Mouse (Mus musculus) liver, embryonic 14.5 days (tissue): Measurements from ENCODE around the gene Adsl. TPM values are rescaled to one million over a fixed set of nuclear protein-coding genes. Genes with fewer than 3 reads are reported as not detected.

ENCODE experiments used
- ATAC-seq: fragments of 200-750 bp; cut with Nextera tagmentation; 2 replicates; pipeline ENCODE4 v1.8.0; 2017; ENCODE audit warnings: moderate number of reproducible peaks, mild to moderate bottlenecking, moderate library complexity; ENCODE audit not compliant: insufficient read depth
- DNase-seq, 3 experiments: peaks; one replicate each; pipeline ENCODE4 v3.0.0-alpha.2; 2012 to 2013; ENCODE audit warnings: low read depth in 3 of 3, low spot score in 3 of 3
- H3K27ac ChIP-seq: fragments of 300-500 bp; sonication (generic); 2 replicates; pipeline ENCODE4 v1.5.1; 2014; ENCODE audit warnings: moderate library complexity, mild to moderate bottlenecking, control low read depth, inconsistent platforms
- H3K27me3 ChIP-seq: fragments of 300-500 bp; sonication (generic); 2 replicates; pipeline ENCODE4 v1.6.1; 2014; ENCODE audit warnings: mild to moderate bottlenecking, low read length, moderate library complexity; ENCODE audit not compliant: control insufficient read depth, insufficient read depth
- H3K36me3 ChIP-seq: fragments of 300-500 bp; sonication (generic); replicated peaks from 2 replicates; pipeline ENCODE4 v1.6.1; 2014; ENCODE audit warnings: low read depth; ENCODE audit not compliant: control insufficient read depth, insufficient read depth
- H3K4me1 ChIP-seq, 2 experiments: fragments of 200-500 bp in 1 of 2; fragments of 300-500 bp in 1 of 2; sonication (generic) in 1 of 2; replicated peaks; 2 replicates each; pipeline ENCODE4 v1.6.1; 2012 to 2014; ENCODE audit warnings: antibody characterized with exemption in 1 of 2, inconsistent platforms in 1 of 2, low read length in 1 of 2; ENCODE audit not compliant: control insufficient read depth in 2 of 2, insufficient read depth in 2 of 2
- H3K4me2 ChIP-seq: fragments of 300-500 bp; sonication (generic); 2 replicates; pipeline ENCODE4 v1.6.1; 2014; ENCODE audit warnings: low read depth, mild to moderate bottlenecking, control low read depth, moderate library complexity
- H3K4me3 ChIP-seq, 2 experiments: fragments of 200-500 bp in 1 of 2; fragments of 300-500 bp in 1 of 2; sonication (generic) in 1 of 2; 2 replicates each; pipeline ENCODE4 v1.5.1; 2012 to 2014; ENCODE audit warnings: low read depth in 2 of 2, low read length in 2 of 2, mild to moderate bottlenecking in 2 of 2, control low read depth in 1 of 2, inconsistent platforms in 1 of 2, moderate library complexity in 1 of 2; ENCODE audit not compliant: insufficient read depth in 1 of 2
- H3K9ac ChIP-seq: fragments of 300-500 bp; sonication (generic); replicated peaks from 2 replicates; pipeline ENCODE4 v1.6.1; 2014; ENCODE audit warnings: mild to moderate bottlenecking, control low read depth, moderate library complexity
- H3K9me3 ChIP-seq: fragments of 300-500 bp; sonication (generic); 2 replicates; pipeline ENCODE4 v1.6.1; 2016; ENCODE audit warnings: low read length, mixed read lengths; ENCODE audit not compliant: control insufficient read depth
- CTCF ChIP-seq: IDR thresholded peaks from 2 replicates; pipeline ENCODE4 v1.5.1; 2016; ENCODE audit warnings: antibody characterized with exemption, low read depth, control low read depth
- EP300 ChIP-seq: IDR thresholded peaks from 2 replicates; pipeline ENCODE4 v1.6.1; 2016; ENCODE audit warnings: antibody characterized with exemption, low read depth
- WGBS: fragments of 180-500 bp; shearing (Covaris S2); extraction: QIAGEN DNeasy Blood & Tissue Kit; methylation state at CpG from one replicate; pipeline ENCODE4 v1.1.7; 2014; ENCODE audit not compliant: insufficient replicate concordance; 5-methylcytosine and 5-hydroxymethylcytosine counted together
- polyA plus RNA-seq, 2 experiments: library from polyadenylated mRNA; depleted of rRNA in 1 of 2; stranded (reverse) in 1 of 2; unstranded in 1 of 2; fragments of >200 nt; fragmentation: Nextera tagmentation in 1 of 2; extraction: Ambion mirVana in 1 of 2; gene quantifications; 2 replicates each; pipeline versions ENCODE4 v1.2.1 to v1.2.3; 2012 to 2014

Gene Adsl
- polyA plus RNA-seq, 2 experiments: 43.8 to 48.2 TPM

GRCm38 (mm10) chr15:80941468-80942040 is 6.7 kb upstream of the Adsl start:
- TF ChIP-seq CTCF (no peak), EP300 (no peak)
- no peaks in the 10 kb centered on the region for H3K9me3 ChIP-seq
- H3K4me3 ChIP-seq: no peak overlapping the region
- ATAC-seq: no peak
- H3K9ac ChIP-seq: no peak overlapping the region
- no peak overlapping the region for H3K27ac ChIP-seq
- H3K27me3 ChIP-seq: no peaks in the 10 kb centered on the region
- H3K4me2 ChIP-seq: no peak overlapping the region
- H3K36me3 ChIP-seq: 0 out of 2 replicates have a peak, but pooled peaks cover 2% of the 10 kb centered on the region
- peaks cover 0 to 3% of the 10 kb centered on the region in 2 experiments; a peak in 2 of 4 replicates for H3K4me1 ChIP-seq
- 84% methylated on average over 6 of the region's 6 CpGs for WGBS
- DNase-seq: no peak

DNA sequence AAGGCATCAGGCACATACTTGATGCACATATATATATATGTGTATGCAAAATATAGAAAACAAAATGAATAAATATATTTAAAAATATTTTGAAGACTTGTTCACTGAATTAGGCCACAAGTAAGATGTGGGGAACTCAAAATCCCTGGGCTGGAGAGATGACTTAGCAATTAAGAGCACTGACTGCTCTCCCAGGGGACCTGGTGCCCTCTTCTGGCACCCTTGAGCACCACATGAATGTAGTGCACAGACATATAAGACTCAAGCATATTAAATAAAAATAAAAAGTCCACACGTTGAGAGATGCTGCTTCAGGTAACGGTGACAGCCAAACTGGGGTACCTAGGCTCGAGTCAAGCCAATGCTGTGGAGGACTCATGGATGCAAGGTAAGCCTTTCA is 2.4 kb upstream of the Adsl start:
- WGBS: 27% methylated on average over 3 of the region's 3 CpGs
- Histone ChIP-seq H3K27me3 (no peaks in the 10 kb centered on the region), H3K9me3 (no peaks in the 10 kb centered on the region), H3K36me3 (no peaks in the 10 kb centered on the region), H3K4me1 (peaks cover 0 to 9% of the 10 kb centered on the region in 2 experiments; a peak in 2 of 4 replicates), H3K4me3 (no peak overlapping the region), H3K27ac (no peak overlapping the region), H3K9ac (no peak overlapping the region), H3K4me2 (no peak overlapping the region)
- TF ChIP-seq EP300 (no peak), CTCF (peak; percentile 78)
- DNase-seq: peak; percentile 38 to 49 (median 42)
- no peak for ATAC-seq

- Histone ChIP-seq H3K27me3 (no peaks in the 10 kb centered on the region), H3K4me2 (peak overlapping the region; percentile 89), H3K4me3 (peak overlapping the region; percentile 90 to 94), H3K4me1 (peaks cover 0 to 9% of the 10 kb centered on the region in 2 experiments; a peak in 2 of 4 replicates), H3K9ac (peak overlapping the region; percentile 85), H3K27ac (no peak overlapping the region), H3K36me3 (peaks cover 22% of the 10 kb centered on the region), H3K9me3 (no peaks in the 10 kb centered on the region)
- TF ChIP-seq EP300: no peak
- no peak for TF ChIP-seq CTCF
- DNase-seq: no peak
- no peak for ATAC-seq
- WGBS: 28% methylated on average over 4 of the region's 4 CpGs
Observed at GRCm38 (mm10) chr15:80949431-80949830, 1.1 kb downstream of the Adsl start.

GRCm38 (mm10) chr15:80950055-80950454 is 1.8 kb downstream of the Adsl start:
- ATAC-seq: no peak
- H3K9ac ChIP-seq: no peak overlapping the region
- peaks cover 0 to 9% of the 10 kb centered on the region in 2 experiments; a peak in 2 of 4 replicates for H3K4me1 ChIP-seq
- H3K9me3 ChIP-seq: no peaks in the 10 kb centered on the region
- no peak for DNase-seq
- H3K36me3 ChIP-seq: peaks cover 28% of the 10 kb centered on the region
- 72% methylated on average over 7 of the region's 7 CpGs for WGBS
- no peak for TF ChIP-seq EP300
- no peak for TF ChIP-seq CTCF
- no peaks in the 10 kb centered on the region for H3K27me3 ChIP-seq
- H3K4me2 ChIP-seq: peak overlapping the region; percentile 89
- H3K27ac ChIP-seq: no peak overlapping the region
- H3K4me3 ChIP-seq: peak overlapping the region in 1 of 2 experiments; percentile 90; a peak in 1 of 4 replicates

GRCm38 (mm10) chr15:80953971-80954370 is 5.7 kb downstream of the Adsl start:
- Histone ChIP-seq H3K4me2 (no peak overlapping the region), H3K36me3 (peaks cover 47% of the 10 kb centered on the region), H3K4me1 (peaks cover 0 to 6% of the 10 kb centered on the region in 2 experiments; a peak in 2 of 4 replicates), H3K9ac (no peak overlapping the region), H3K4me3 (no peak overlapping the region), H3K9me3 (no peaks in the 10 kb centered on the region), H3K27ac (no peak overlapping the region), H3K27me3 (no peaks in the 10 kb centered on the region)
- DNase-seq (no peak), ATAC-seq (no peak)
- TF ChIP-seq EP300 (no peak), CTCF (no peak)
- WGBS: 76% methylated on average over 9 of the region's 9 CpGs
